Mouse (Mus musculus) lung, postnatal 0 days (tissue): Measurements from ENCODE around the gene Auh. TPM values are rescaled to one million over a fixed set of nuclear protein-coding genes. Genes with fewer than 3 reads are reported as not detected.

ENCODE experiments used
- ATAC-seq: fragments of 200-750 bp; cut with Nextera tagmentation; 2 replicates; pipeline ENCODE4 v1.8.0; 2017; ENCODE audit warnings: moderate library complexity
- DNase-seq: peaks from one replicate; pipeline ENCODE4 v3.0.0-alpha.2; 2016; ENCODE audit warnings: low spot score
- H3K27ac ChIP-seq: fragments of 300-500 bp; sonication (generic); 2 replicates; pipeline ENCODE4 v1.5.1; 2014; ENCODE audit warnings: antibody characterized with exemption, mild to moderate bottlenecking, low read length, mixed read lengths
- H3K27me3 ChIP-seq: fragments of 300-500 bp; sonication (generic); replicated peaks from 2 replicates; pipeline ENCODE4 v1.6.1; 2014; ENCODE audit warnings: low read length, mixed read lengths; ENCODE audit not compliant: insufficient read depth
- H3K36me3 ChIP-seq: fragments of 300-500 bp; sonication (generic); 2 replicates; pipeline ENCODE4 v1.6.1; 2014; ENCODE audit warnings: low read length, mixed read lengths; ENCODE audit not compliant: insufficient read depth
- H3K4me1 ChIP-seq: fragments of 300-500 bp; sonication (generic); 2 replicates; pipeline ENCODE4 v1.6.1; 2014; ENCODE audit warnings: antibody characterized with exemption, low read depth, low read length, mixed read lengths; ENCODE audit not compliant: insufficient read depth
- H3K4me2 ChIP-seq: fragments of 300-500 bp; sonication (generic); replicated peaks from 2 replicates; pipeline ENCODE4 v1.6.1; 2014; ENCODE audit warnings: low read depth, mild to moderate bottlenecking, low read length, moderate library complexity, mixed read lengths
- H3K4me3 ChIP-seq: fragments of 300-500 bp; sonication (generic); 2 replicates; pipeline ENCODE4 v1.5.1; 2014; ENCODE audit warnings: low read depth, low read length
- H3K9ac ChIP-seq: fragments of 300-500 bp; sonication (generic); replicated peaks from 2 replicates; pipeline ENCODE4 v1.6.1; 2014; ENCODE audit warnings: low read depth, mild to moderate bottlenecking
- H3K9me3 ChIP-seq: fragments of 300-500 bp; sonication (generic); 2 replicates; pipeline ENCODE4 v1.6.1; 2016; ENCODE audit warnings: low read length, mixed read lengths
- CTCF ChIP-seq: IDR thresholded peaks from 2 replicates; pipeline ENCODE4 v1.5.1; 2016; ENCODE audit warnings: antibody characterized with exemption, mild to moderate bottlenecking
- EP300 ChIP-seq: IDR thresholded peaks from 2 replicates; pipeline ENCODE4 v1.6.1; 2016; ENCODE audit warnings: antibody characterized with exemption, mild to moderate bottlenecking, control low read depth
- WGBS: fragments of 180-500 bp; shearing (Covaris S2); extraction: QIAGEN DNeasy Blood & Tissue Kit; methylation state at CpG from one replicate; pipeline ENCODE4 v1.1.7; 2014; 5-methylcytosine and 5-hydroxymethylcytosine counted together
- polyA plus RNA-seq: library from polyadenylated mRNA; unstranded; fragments of >200 nt; fragmentation: Nextera tagmentation; extraction: Ambion mirVana; gene quantifications from 2 replicates; pipeline ENCODE4 v1.2.1, GENCODE M21; 2015

Gene Auh
- polyA plus RNA-seq, 1 experiment from 2014 or later, result 43.3 TPM

- H3K9me3 ChIP-seq, result no peaks in the 10 kb centered on the region
- no peak for ATAC-seq
- no peak overlapping the region for H3K4me2 ChIP-seq
- no peak overlapping the region for H3K27ac ChIP-seq
- H3K4me1 ChIP-seq, result peaks cover 9% of the 10 kb centered on the region
- TF ChIP-seq EP300 (no peak), CTCF (no peak)
- no peak overlapping the region for H3K9ac ChIP-seq
- no peaks in the 10 kb centered on the region for H3K36me3 ChIP-seq
- WGBS, result 87% methylated on average over 17 of the region's 17 CpGs
- DNase-seq, result no peak
- H3K27me3 ChIP-seq, result no peaks in the 10 kb centered on the region
- H3K4me3 ChIP-seq, result no peak overlapping the region
These were observed 82.4 kb downstream of the Auh start for GRCm38 (mm10) chr13:52847071-52847470.

DNA sequence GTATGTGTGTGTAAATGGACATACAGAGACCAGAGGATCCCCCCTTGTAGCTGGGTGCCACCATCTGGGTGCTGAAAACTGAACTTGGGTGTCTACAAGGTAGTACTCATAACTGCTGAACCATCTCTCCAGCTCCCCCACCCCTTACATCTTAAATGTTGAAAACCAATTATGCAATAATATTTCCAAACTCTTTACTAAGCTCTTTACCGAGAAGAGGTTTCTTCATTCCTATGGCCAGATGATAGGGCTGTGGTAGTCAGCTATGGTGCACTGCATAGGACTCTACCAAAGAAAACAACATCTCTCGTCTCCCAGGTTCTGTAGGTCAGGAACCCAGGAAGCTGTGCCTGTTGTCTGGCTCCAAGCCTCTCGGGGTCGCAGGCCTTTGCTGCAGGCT lies 83.9 kb downstream of the Auh start:
- H3K27me3 ChIP-seq, result no peaks in the 10 kb centered on the region
- peak; percentile 72 for DNase-seq
- peak; percentile 44 for ATAC-seq
- H3K9me3 ChIP-seq, result no peaks in the 10 kb centered on the region
- no peak overlapping the region for H3K4me2 ChIP-seq
- H3K27ac ChIP-seq, result no peak overlapping the region
- no peaks in the 10 kb centered on the region for H3K36me3 ChIP-seq
- peaks cover 9% of the 10 kb centered on the region for H3K4me1 ChIP-seq
- H3K9ac ChIP-seq, result no peak overlapping the region
- 70% methylated on average over 4 of the region's 4 CpGs for WGBS
- no peak overlapping the region for H3K4me3 ChIP-seq
- TF ChIP-seq EP300 (no peak), CTCF (no peak)

GRCm38 (mm10) chr13:52843536-52844178 lies 85.8 kb downstream of the Auh start:
- no peak overlapping the region for H3K9ac ChIP-seq
- H3K9me3 ChIP-seq, result no peaks in the 10 kb centered on the region
- no peaks in the 10 kb centered on the region; the same call in 1 of the 2 replicates for H3K36me3 ChIP-seq
- 27% methylated on average over 10 of the region's 10 CpGs for WGBS
- ATAC-seq, result peak; percentile 39
- H3K4me1 ChIP-seq, result peaks cover 9% of the 10 kb centered on the region
- H3K27me3 ChIP-seq, result no peaks in the 10 kb centered on the region
- peak; percentile 57 for DNase-seq
- TF ChIP-seq CTCF (no peak), EP300 (peak; percentile 38; the same call in 1 of the 2 replicates)
- H3K4me3 ChIP-seq, result no peak overlapping the region
- no peak overlapping the region for H3K27ac ChIP-seq
- H3K4me2 ChIP-seq, result no peak overlapping the region

DNA sequence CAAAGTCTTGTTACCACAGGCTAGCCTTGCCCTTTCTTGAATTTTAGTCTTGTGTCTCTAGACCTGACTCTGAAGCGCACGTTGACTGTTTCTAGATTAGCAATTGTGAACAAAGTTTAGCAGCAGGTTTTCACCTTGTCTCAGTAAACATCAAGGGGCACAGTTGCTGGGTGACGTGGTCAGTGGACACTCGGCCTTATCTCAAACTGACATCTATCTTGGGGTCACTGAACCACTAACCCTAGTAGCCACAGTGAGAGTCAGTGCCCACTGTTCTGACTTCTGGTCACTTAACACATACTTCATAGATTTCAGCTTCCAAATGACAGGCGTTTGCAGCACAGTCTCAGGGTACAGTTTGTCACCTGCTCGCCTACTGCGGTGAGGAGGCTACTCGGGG lies 93.2 kb downstream of the Auh start:
- WGBS, result 79% methylated on average over 8 of the region's 8 CpGs
- no peak for DNase-seq

GRCm38 (mm10) chr13:52834591-52834990 lies 94.9 kb downstream of the Auh start:
- H3K27me3 ChIP-seq, result no peaks in the 10 kb centered on the region
- no peak for TF ChIP-seq EP300
- no peak for TF ChIP-seq CTCF
- WGBS, result 69% methylated on average over 8 of the region's 8 CpGs

More for the DNA sequence above, 93.2 kb downstream of the Auh start:
- Histone ChIP-seq H3K36me3 (peaks cover 17% of the 10 kb centered on the region), H3K27me3 (no peaks in the 10 kb centered on the region), H3K4me3 (no peak overlapping the region), H3K4me2 (no peak overlapping the region), H3K27ac (no peak overlapping the region), H3K9ac (no peak overlapping the region), H3K4me1 (no peaks in the 10 kb centered on the region), H3K9me3 (no peaks in the 10 kb centered on the region)
- no peak for TF ChIP-seq EP300
- TF ChIP-seq CTCF, result no peak
- ATAC-seq, result no peak

DNA sequence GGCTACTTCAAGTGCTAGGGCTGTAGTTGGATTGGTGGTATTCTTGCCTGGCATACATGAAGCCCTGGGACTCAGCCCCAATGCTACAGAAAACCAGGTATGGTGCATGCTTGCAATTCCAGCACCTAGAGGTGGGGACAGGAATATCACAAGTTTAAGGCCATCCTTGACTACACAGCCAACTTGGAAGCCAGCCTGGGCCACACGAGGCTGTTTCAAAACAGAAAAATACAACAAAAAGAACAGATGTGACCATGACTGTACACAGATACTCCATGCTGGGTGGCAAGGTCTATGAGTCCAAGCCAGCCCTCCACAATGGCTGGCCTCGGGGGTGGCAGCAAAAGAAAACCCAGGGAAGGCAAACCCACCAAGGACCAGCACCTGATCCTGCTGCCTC lies 95.7 kb downstream of the Auh start:
- no peak overlapping the region for H3K27ac ChIP-seq
- no peaks in the 10 kb centered on the region for H3K27me3 ChIP-seq
- TF ChIP-seq EP300, result no peak
- no peak for TF ChIP-seq CTCF
- H3K4me3 ChIP-seq, result no peak overlapping the region
- H3K9me3 ChIP-seq, result no peaks in the 10 kb centered on the region
- DNase-seq, result no peak
- 66% methylated on average over 2 of the region's 2 CpGs for WGBS
- H3K4me1 ChIP-seq, result peaks cover under 1% of the 10 kb centered on the region; the same call in 1 of the 2 replicates
- H3K9ac ChIP-seq, result no peak overlapping the region
- no peak for ATAC-seq
- H3K36me3 ChIP-seq, result peaks cover 17% of the 10 kb centered on the region; the same call in 1 of the 2 replicates
- H3K4me2 ChIP-seq, result no peak overlapping the region

More at GRCm38 (mm10) chr13:52834591-52834990, 94.9 kb downstream of the Auh start:
- Histone ChIP-seq H3K36me3 (peaks cover 17% of the 10 kb centered on the region), H3K4me2 (no peak overlapping the region), H3K9ac (no peak overlapping the region), H3K27ac (no peak overlapping the region), H3K4me3 (no peak overlapping the region), H3K9me3 (no peaks in the 10 kb centered on the region), H3K4me1 (no peaks in the 10 kb centered on the region)
- ATAC-seq, result no peak
- DNase-seq, result no peak
